Mouse (Mus musculus) cerebellum, adult 8-10 months (tissue): Measurements from ENCODE around the gene Lat.
A peak's percentile ranks its signal among the peaks of the same experiment; 100 is the strongest.
"Not testable (repeated sequence)": the region's sequence is repeated elsewhere in the genome, so short reads cannot be mapped to it uniquely, and the experiment has no call there.

Experiments used
- DNase-seq: peaks from one replicate; pipeline ENCODE4 v3.0.0; 2022

The Lat gene

GRCm38 (mm10) chr7:126369393-126369792 is at the start of gene Lat:
TSS of gene Lat (minus strand) at chr7:126369570.
- DNase-seq = no peak

DNA sequence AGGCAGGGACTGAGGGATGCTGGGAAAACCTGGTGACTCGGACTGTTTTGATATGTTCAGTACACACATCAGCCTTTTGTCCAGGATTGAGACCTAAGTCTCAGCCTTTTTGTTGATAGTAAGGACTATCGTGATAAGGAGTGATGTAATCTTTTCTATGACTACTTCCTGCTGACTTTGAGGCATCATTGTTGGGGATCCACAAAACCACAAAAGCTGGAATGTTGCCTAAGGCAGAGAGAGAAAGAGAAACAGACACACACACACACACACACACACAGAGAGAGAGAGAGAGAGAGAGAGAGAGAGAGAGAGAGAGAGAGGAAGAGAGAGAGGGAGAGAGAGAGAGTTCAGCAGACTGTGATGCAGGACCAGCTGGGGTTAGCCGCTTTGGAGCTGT is 49.1 kb upstream of the Lat start:
- DNase-seq = no peak

DNA sequence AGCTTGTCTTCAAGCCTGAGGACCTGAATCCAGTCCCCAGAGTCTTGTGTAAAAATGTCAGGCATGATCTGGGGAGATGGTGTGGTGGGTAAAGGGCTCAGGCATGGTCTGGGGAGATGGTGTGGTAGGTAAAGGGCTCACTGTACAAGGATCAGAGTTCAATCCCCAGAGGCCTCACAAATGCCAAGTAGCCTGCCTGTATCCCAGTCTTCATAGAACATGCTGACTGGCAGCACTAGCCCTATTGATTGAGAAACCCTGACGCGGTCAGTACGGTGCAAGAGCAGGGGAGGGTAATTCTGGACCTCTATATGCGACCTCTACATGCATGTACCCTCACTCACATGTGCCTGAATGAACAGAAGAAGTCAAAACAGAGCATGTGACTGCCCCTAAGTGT is 48.2 kb upstream of the Lat start:
- no peak for DNase-seq

GRCm38 (mm10) chr7:126417045-126417444 is 47.7 kb upstream of the Lat start:
- DNase-seq = no peak

- no peak for DNase-seq
Measured at GRCm38 (mm10) chr7:126416615-126417014, 47.2 kb upstream of the Lat start.

GRCm38 (mm10) chr7:126414725-126415124 is 45.4 kb upstream of the Lat start, which contains the start of gene Cd19:
TSS of gene Cd19 (minus strand) at chr7:126414889.
- no peak for DNase-seq

GRCm38 (mm10) chr7:126411061-126411460 is 41.7 kb upstream of the Lat start:
- DNase-seq = no peak

- no peak for DNase-seq
Measured at GRCm38 (mm10) chr7:126408686-126409085, 39.3 kb upstream of the Lat start.

DNA sequence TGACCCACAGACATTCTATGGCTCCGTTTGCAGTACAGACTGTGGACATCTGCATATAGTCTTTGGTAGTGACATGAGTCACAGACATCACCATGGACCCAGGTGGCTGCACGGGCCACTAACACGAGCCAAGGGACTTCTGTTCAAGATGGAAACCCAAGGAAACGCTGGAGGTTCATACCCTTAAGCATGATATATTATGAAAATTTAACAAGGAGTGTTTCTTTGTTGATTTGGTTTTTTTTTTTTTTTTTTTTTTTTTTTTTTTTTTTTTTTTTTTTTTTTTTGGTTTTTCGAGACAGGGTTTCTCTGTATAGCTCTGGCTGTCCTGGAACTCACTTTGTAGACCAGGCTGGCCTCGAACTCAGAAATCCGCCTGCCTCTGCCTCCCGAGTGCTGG is 33.1 kb upstream of the Lat start:
- DNase-seq = not testable (repeated sequence)

DNA sequence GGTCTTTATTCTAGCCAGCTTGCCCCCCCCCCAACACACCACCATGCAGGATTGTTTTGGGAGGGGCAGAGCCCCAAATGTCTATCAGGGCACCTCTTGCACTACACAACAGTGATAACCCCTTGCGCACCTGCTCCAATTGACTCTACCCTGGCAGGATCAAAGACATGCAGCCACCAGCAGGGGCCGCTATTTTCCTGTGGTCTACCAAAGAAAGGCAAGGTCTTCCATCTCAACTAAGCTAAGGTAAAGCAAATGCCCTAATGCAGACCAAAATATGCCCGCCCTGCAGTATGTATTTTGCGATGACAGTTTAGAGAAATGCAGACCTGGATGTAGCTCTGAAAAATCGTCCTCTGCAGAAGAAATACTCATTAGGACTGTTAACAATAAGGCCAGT is 30.2 kb upstream of the Lat start:
- DNase-seq = peak; percentile 75

DNA sequence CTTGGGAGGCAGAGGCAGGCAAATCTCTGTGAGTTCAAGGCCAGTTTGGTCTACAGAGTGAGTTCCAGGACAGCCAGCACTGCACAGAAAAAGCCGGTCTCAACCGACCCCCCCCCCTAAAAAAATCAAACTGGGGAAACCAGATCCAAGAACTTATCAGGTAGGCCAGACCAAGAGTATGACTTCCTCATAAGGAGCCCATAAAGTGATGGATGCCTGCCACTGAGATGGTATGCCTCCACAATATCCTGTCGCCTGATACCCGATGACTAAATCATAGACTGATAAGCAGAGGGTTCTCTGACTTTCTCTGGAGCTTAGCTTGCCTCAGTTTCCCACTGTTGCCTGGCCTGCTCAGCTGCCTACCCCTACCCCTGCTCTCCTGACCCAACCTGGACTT is 28.5 kb upstream of the Lat start:
- no peak for DNase-seq

- no peak for DNase-seq
Measured at GRCm38 (mm10) chr7:126397221-126397620, 27.9 kb upstream of the Lat start.

- DNase-seq = peak; percentile 98
Measured at GRCm38 (mm10) chr7:126396298-126397119, 27.1 kb upstream of the Lat start, which contains the start of gene Nfatc2ip. TSS of gene Nfatc2ip (minus strand) at chr7:126396737.

DNA sequence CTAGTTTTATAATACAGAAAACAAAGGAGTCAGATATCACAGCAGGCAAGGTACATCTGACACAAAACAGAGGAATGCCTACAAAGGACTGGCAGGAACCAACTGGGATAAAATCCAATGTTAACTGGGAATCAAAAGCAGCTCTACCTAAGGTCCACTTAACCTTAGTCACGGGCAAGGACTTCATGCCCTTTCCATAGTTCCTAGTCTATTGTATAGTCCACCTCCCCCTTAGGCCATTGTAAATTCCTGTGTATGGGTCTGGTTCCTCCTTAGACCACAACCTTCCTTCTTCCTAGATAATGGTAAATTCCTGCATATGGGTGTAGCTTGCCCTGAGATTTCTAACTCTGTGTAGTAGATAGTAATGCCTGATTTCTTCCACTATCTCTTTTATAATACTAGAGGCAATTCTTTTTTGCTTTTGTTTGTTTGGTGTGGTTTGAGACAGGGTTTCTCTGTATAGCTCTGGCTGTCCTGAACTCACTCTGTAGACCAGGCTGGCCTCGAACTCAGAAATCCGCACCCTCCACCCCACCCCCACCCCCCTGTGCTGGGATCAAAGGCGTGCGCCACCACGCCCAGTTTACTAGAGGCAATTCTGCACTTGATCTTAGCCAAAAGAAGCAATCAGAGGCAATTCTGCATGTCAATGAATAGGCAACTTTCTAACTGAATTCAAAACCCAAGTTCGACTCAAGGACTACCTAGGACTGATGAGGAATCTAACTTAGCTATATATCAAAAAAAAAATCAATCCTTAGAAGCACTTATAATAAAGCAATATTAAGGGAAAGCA is 22.9 kb upstream of the Lat start:
- DNase-seq = not testable (repeated sequence)

- no peak for DNase-seq
Measured at GRCm38 (mm10) chr7:126388185-126388584, 18.8 kb upstream of the Lat start.

DNA sequence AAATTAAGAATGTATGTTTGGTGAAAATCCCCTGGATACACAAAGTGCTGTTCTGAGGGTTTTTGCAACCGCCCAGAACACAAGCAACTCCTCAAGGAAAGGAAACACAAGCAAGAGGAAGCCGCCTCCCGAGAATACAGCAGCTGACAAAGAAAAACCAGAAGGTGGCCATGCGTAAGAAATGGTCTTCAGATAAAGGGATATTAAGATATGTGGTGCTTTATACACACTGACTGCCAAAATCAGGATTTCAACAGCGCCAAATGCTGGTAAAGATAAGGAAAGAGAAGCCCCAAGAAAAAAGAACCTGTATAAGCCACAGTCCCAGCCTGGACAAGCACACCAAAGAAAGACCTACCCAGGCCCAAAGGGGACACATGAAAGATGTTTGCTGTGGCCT is 14.2 kb upstream of the Lat start:
- no peak for DNase-seq

DNA sequence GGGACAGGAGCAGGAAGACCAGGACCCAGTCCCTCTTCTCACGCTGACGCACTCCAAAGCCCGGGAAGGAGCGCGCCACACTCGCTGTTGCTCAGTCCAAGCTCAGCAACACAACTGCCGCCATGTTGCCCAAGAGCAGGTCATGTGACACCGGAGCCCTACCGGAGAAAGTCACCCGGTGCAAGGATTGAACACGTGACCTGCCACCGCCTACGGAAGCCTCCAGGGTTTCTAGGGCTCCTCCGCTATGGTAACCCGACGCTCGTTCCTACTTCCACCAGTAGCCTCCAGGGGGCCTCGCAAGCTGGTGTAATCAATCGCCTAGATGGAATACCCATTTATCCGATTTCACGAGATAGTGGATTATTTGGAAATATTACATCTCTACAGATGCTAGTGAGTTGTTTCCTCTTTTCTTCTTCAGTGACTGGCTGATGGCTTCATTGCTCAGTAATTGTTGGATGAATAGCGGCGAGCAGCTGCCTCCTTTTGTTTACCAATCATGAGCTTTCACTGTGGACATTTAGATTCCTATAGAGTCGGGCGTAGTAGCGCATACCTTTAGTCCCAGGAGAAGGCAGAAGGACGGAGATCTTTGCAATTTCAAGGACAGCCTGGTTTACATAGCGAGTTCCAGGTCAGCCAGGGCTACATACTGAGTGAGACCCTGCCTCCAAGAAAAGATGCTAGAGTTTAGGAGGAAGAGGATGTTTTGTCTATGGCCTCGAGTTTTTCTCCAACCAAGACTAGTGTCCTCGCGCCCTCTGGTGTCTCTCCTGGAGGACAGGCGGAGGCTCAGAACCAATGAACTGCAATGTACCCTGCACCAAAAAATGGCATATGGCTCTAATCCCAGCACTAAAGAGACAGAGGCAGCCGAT is 8.1 kb upstream of the Lat start, which contains the start of gene Spns1:
Gene Spns1, minus strand, starts transcription at position 173 of the 881 bp plus-strand sequence.
- peak; percentile 96 for DNase-seq

DNA sequence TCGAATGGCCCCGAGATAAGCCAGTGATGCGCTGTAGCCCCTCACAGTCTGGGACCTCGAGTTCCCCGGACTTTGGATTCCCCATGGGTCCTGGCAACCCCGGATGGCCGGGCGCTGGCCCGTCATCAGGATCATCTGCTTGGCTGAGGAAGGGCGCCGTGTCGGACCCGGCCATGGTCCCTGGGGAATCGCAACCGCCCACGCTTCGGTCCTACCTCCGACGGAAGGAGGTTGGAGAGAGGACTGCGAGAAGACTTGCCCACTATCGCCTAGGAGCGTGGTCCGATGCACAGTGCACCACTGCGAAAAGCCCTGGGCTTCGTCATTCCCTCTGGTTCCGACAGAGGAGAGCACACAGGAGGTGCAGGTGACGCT is 7.5 kb upstream of the Lat start:
- no peak for DNase-seq

GRCm38 (mm10) chr7:126375012-126375411 is 5.6 kb upstream of the Lat start:
- no peak for DNase-seq

DNA sequence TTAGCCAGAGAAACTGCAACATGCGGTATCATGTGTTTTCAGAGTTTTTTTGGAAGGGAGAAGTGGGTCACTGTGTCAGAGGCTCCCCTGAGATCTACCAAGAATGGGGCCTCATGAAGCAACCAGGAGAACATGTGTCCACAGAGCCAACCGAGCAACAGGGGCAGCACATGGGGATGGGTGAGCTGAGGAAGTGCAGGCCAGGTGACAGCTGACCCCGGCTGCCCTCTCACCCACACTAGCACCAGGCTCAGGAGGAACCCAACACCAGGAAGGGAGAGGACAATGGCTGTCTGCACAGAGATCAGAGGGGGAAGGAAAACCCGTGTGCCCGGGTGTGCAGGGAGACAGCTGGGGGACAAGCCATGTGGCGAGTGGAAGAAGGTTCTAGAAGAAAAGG is 5.2 kb upstream of the Lat start:
- DNase-seq = no peak

GRCm38 (mm10) chr7:126373007-126373406 is 3.6 kb upstream of the Lat start:
- DNase-seq = no peak

- DNase-seq = no peak
Measured at GRCm38 (mm10) chr7:126368367-126368766, 1.0 kb downstream of the Lat start.

GRCm38 (mm10) chr7:126367636-126368035 is 1.7 kb downstream of the Lat start:
- no peak for DNase-seq
